Mouse (Mus musculus) bone marrow, adult 2 months (tissue): ENCODE measurements around the gene Zfp618. TPM values are rescaled to one million over a fixed set of nuclear protein-coding genes. Genes with fewer than 3 reads are reported as not detected.

Source experiments
- H3K27ac ChIP-seq: fragments of 200-500 bp; 2 replicates; pipeline ENCODE4 v1.5.1; 2012; ENCODE audit warnings: low read depth, mild to moderate bottlenecking, control low read depth, inconsistent platforms, low read length; ENCODE audit not compliant: control insufficient read depth, poor library complexity, insufficient read depth
- H3K4me1 ChIP-seq: fragments of 200-500 bp; 2 replicates; pipeline ENCODE4 v1.6.1; 2011; ENCODE audit warnings: low read length; ENCODE audit not compliant: control insufficient read depth, insufficient read depth
- H3K4me3 ChIP-seq: fragments of 200-500 bp; replicated peaks from 2 replicates; pipeline ENCODE3; 2011; ENCODE audit warnings: mild to moderate bottlenecking, low read depth, low read length, control low read depth; ENCODE audit not compliant: control insufficient read depth
- CTCF ChIP-seq: fragments of 200-500 bp; IDR thresholded peaks from 2 replicates; pipeline ENCODE4 v1.5.1; 2011; ENCODE audit warnings: low read length, control low read depth; ENCODE audit not compliant: control insufficient read depth, insufficient read depth
- POLR2A ChIP-seq: fragments of 200-500 bp; IDR thresholded peaks from 2 replicates; pipeline ENCODE4 v1.6.1; 2011; ENCODE audit warnings: low read depth, mild to moderate bottlenecking, control low read depth, low read length, borderline replicate concordance; ENCODE audit not compliant: control insufficient read depth
- WGBS: fragments of 180-500 bp; shearing (Covaris S2); methylation state at CpG from one replicate; pipeline ENCODE4 v1.1.7; 2018; 5-methylcytosine and 5-hydroxymethylcytosine counted together
- polyA plus RNA-seq: library from polyadenylated mRNA; stranded (reverse); fragments of >200 nt; gene quantifications from 2 replicates; pipeline ENCODE4 v1.2.4, GENCODE M21; 2011; ENCODE audit warnings: low replicate concordance; ENCODE audit not compliant: missing spikeins, insufficient read depth, insufficient read length

The Zfp618 gene
- polyA plus RNA-seq, 1 experiment, result 0.40 TPM

DNA sequence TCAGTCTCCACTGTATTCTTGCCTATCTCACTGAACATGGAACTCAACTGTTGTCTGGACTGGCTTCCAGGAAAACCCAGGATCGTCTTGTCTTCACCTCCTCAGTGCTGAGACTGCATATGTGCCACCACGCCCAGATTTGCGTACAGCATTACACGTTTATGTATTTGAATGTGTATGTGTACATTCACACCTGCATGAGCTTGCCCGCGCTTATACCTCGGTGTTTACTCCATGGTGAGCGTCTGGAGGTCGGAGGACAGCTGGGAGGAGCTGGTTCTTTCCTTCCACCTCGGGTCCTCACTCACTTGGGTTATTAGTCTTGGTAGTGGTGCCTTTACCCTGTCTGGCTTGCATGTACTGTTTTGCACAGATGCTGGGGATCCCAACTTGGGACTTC, 53.2 kb downstream of the Zfp618 start:
- Histone ChIP-seq H3K4me3 (no peak overlapping the region), H3K4me1 (no peaks in the 10 kb centered on the region), H3K27ac (no peak overlapping the region)
- TF ChIP-seq POLR2A, result no peak
- 89% methylated on average over 10 of the region's 10 CpGs for WGBS

DNA sequence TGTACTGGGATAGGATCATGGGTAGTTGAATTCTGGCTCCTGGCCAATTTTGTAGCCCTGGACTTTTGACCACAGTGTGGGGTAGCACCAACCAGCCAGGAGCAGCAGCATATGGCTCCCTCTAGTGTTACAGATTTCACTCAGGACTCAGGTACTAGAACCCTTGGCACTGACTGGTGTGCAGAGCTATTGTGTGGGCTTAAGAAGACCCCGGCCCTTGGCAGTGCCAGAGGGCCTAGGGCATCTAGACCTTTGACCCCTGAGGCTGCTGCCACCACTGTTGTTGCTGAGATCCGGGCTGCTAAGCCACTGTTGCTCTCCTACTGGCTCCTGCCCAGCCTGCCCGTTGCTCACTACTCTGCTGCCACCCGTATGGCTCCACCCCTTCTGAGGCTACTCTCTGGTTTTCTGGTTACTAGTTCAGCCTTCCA, 54.1 kb downstream of the Zfp618 start:
- no peaks in the 10 kb centered on the region for H3K4me1 ChIP-seq
- 68% methylated on average over 4 of the region's 4 CpGs for WGBS
- H3K4me3 ChIP-seq, result no peak overlapping the region
- no peak overlapping the region for H3K27ac ChIP-seq
- TF ChIP-seq POLR2A (no peak), CTCF (no peak)

DNA sequence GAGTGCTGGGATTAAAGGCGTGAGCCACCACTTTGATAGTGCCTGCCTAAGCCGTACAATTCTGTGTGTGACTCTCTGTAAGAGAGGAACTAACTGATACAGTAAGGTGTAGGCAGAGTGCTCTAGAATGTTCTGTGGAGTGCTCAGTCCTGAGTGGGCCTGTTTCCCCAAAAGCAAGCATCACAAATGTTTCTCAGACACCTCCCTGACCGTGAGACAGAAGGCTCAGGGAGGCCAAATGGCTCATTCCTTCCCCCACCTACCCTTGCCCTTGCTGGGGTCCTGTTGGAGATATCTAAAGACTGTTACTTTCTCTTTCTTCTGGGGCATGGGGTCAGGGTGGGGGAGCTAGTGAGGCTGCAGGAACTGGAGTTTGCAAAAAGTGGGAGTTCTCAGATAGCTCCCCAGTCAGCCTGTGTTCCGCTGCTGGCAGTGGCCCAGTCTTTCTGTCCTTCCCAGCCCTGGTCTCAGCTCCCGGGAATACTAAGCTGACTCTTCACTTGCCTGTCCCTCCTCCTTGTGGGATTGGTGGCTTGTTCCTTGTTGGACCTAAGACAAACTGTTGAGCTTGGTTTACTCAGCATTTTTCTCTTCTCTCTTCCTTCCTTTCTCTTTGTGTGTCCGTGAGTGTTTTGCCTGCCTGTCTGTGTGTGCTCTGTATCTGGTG, 55.8 kb downstream of the Zfp618 start:
- Histone ChIP-seq H3K27ac (no peak overlapping the region), H3K4me1 (no peaks in the 10 kb centered on the region), H3K4me3 (no peak overlapping the region)
- TF ChIP-seq CTCF (no peak), POLR2A (no peak)
- 58% methylated on average over 6 of the region's 6 CpGs for WGBS

DNA sequence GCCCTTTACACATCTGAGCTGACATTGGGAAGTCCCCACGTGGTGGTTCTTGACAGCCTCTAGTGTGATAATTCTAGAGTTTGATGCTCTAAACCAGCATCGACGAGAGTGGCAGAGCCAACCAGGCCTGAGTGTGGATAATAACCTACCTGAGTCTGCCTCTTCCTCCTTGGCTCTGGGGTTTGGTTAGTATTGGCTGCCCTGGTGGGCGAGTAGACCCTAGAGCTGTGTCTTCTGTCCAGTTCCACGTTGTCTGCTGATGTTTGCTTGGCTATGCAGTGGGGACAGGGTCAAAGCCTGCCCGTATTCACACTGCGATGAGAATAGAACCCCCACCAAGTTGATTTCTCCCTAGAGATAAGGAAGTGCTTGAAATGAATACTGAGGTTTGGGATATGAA, 58.1 kb downstream of the Zfp618 start:
- H3K4me3 ChIP-seq, result no peak overlapping the region
- no peak overlapping the region for H3K27ac ChIP-seq
- H3K4me1 ChIP-seq, result no peaks in the 10 kb centered on the region
- 82% methylated on average over 7 of the region's 7 CpGs for WGBS
- TF ChIP-seq POLR2A, result no peak
- no peak for TF ChIP-seq CTCF

DNA sequence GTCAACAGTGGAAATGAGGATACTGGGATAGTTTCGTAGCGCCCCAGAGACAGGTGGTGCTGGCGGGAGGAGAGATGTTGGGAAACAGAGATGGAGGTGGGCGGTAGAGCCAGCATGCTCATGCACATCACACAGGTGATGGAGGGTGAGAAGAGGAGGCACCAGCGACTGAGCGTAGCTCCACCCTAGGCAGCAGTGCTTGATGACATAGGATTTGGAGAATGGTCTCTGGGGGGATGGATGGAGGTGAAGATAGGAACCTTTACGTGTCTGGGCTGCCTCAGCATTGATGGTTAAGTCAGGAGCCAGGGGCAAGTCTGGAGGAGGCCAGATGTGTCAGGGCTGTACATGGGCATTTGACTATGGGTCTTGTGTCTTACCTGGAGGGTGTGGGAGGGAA, 58.7 kb downstream of the Zfp618 start:
- WGBS, result 92% methylated on average over 7 of the region's 7 CpGs
- H3K27ac ChIP-seq, result no peak overlapping the region
- H3K4me1 ChIP-seq, result no peaks in the 10 kb centered on the region
- no peak overlapping the region for H3K4me3 ChIP-seq
- TF ChIP-seq CTCF (no peak), POLR2A (no peak)

DNA sequence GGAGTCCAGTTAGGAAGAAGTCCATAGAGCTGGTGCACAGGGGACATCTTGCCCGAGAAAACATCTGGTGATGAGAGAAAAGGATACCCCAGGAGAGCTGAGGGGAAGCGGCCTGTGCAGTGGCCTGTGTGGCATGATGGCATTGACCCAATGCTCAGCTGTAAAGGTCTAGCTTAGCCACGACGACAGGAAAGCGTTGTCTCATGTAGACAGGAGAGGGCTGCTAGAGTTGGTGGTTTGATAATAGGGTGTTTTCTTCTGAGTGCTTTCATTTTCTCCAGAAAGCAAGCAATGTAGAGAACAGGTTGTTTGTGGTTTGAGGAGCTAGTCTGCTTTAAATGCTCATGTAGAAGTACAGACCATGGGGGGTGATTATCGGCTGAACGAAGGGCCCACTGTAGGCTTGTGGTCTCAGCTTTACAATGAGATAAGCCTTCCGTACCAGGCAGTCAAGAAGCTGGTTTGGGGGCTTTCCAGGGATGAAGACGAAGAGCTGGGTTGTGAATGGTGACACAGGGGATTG, 59.4 kb downstream of the Zfp618 start:
- Histone ChIP-seq H3K4me3 (no peak overlapping the region), H3K27ac (no peak overlapping the region), H3K4me1 (no peaks in the 10 kb centered on the region)
- 12% methylated on average over 9 of the region's 9 CpGs for WGBS
- TF ChIP-seq POLR2A, result no peak
- TF ChIP-seq CTCF, result no peak

DNA sequence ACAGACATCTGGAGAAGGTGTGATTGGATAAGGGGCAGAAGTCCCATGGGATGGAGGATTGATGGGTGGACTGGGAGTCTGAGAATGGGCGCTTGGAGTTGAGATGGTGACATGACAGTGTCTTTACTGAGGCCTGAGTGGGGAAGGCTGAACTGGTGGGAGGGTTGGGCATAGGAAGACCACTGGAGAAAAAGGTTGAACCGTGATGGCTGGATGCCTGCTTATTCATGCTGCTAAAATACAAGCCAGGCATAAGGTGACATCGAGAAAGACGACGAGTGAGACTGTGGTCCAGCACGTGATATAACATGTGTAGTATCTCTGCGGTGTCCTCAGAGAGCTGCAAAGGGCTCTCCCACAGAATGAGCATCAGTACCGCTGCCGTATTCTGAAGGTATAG, 59.9 kb downstream of the Zfp618 start:
- no peak for TF ChIP-seq CTCF
- no peak for TF ChIP-seq POLR2A
- Histone ChIP-seq H3K4me1 (no peaks in the 10 kb centered on the region), H3K4me3 (no peak overlapping the region), H3K27ac (no peak overlapping the region)
- 81% methylated on average over 9 of the region's 9 CpGs for WGBS

DNA sequence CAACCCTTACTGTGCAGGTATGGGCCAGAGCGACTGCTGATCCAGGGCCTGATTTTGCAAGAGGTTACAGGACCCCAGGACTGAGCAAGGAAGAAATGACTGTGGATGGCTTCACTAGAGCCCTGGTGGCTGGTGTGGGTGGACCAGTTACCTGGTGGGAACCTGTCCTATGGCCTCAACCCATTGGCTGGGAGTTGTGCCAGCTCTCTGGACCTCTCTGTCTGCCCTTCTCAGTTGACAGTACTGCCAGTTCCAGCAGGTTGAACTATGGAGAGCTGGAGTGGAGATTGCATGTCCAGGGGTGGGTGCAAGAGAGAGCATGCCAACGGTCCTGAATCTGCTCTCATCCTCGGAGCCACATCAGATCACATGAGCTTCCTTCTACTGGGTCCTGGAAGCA, 60.9 kb downstream of the Zfp618 start:
- 79% methylated on average over 3 of the region's 3 CpGs for WGBS
- Histone ChIP-seq H3K4me1 (no peaks in the 10 kb centered on the region), H3K4me3 (no peak overlapping the region), H3K27ac (no peak overlapping the region)
- TF ChIP-seq CTCF, result no peak
- no peak for TF ChIP-seq POLR2A

DNA sequence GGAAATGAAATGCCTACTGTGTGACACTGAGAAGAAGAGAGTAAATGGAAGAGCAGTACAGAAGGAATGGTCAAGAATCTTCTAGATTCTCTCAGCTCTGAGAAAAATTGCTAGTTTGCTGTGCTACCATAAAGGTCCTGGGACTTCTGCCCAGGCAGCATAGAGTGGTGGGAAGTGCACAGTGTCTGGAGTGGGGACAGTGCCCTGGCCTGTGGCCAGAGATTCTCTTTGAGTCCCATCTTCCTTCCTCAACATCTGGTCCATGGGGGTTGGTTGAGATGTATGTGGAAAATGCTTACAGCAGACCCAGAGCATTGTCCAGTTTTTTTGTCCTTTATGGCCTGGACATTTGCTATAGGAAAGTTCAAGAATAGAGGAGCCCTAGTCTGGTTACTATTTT, 62.1 kb downstream of the Zfp618 start:
- Histone ChIP-seq H3K4me1 (no peaks in the 10 kb centered on the region), H3K27ac (no peak overlapping the region), H3K4me3 (no peak overlapping the region)
- TF ChIP-seq POLR2A (no peak), CTCF (no peak)
